Mouse (Mus musculus) bone marrow macrophage, adult 2 months (primary cell): ENCODE measurements around the gene Esyt3. TPM values are rescaled to one million over a fixed set of nuclear protein-coding genes. Genes with fewer than 3 reads are reported as not detected.

ENCODE experiments used
- H3K27ac ChIP-seq: 2 replicates; pipeline ENCODE4 v1.5.1; 2012; ENCODE audit warnings: low read depth, low read length; ENCODE audit not compliant: insufficient read depth
- H3K4me1 ChIP-seq: 2 replicates; pipeline ENCODE4 v1.6.1; 2012; ENCODE audit warnings: low read length; ENCODE audit not compliant: control insufficient read depth, insufficient read depth
- H3K4me3 ChIP-seq: 2 replicates; pipeline ENCODE4 v1.5.1; 2012; ENCODE audit warnings: mild to moderate bottlenecking, low read length, moderate library complexity; ENCODE audit not compliant: insufficient read depth
- CTCF ChIP-seq: IDR thresholded peaks from 2 replicates; pipeline ENCODE4 v1.5.1; 2012; ENCODE audit warnings: low read depth, mild to moderate bottlenecking, low read length, moderate library complexity
- POLR2A ChIP-seq: IDR thresholded peaks from 2 replicates; pipeline ENCODE4 v1.6.1; 2012; ENCODE audit warnings: mild to moderate bottlenecking, low read depth, low read length, borderline replicate concordance
- polyA plus RNA-seq: library from polyadenylated mRNA; stranded (reverse); fragments of >200 nt; gene quantifications from 2 replicates; pipeline ENCODE4 v1.2.4, GENCODE M21; 2012; ENCODE audit not compliant: missing spikeins, insufficient read depth, insufficient read length

The Esyt3 gene
- polyA plus RNA-seq, 1 experiment, result not detected

DNA sequence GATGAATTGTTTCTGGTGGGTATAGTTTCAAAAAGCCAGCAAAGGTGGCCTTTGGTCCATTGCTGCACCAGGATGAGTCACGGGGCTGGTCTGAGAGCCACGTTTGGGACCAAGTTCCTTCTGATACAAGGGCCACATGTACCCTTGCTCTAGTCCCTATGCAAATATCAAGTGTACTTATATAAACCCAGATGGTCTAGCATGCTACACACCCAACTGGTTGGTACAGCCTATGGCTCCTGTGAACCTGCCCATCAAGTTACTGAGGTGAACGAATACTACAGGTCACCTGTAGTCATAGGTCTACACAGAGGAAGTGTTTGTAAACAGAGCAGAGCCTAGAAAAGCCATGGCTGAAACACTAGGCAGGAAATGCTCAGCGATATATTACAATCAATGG, 21.8 kb downstream of the Esyt3 start:
- Histone ChIP-seq H3K4me3 (no peak overlapping the region), H3K4me1 (no peaks in the 10 kb centered on the region), H3K27ac (no peak overlapping the region)
- no peak for TF ChIP-seq CTCF
- no peak for TF ChIP-seq POLR2A

- H3K4me1 ChIP-seq, result no peaks in the 10 kb centered on the region
- H3K4me3 ChIP-seq, result no peak overlapping the region
- H3K27ac ChIP-seq, result no peak overlapping the region
- no peak for TF ChIP-seq POLR2A
- no peak for TF ChIP-seq CTCF
Measured at GRCm38 (mm10) chr9:99326881-99327280, 31.5 kb downstream of the Esyt3 start.

- TF ChIP-seq CTCF, result no peak
- H3K4me1 ChIP-seq, result no peaks in the 10 kb centered on the region
- no peak overlapping the region for H3K27ac ChIP-seq
- no peak overlapping the region for H3K4me3 ChIP-seq
Measured at GRCm38 (mm10) chr9:99325961-99326360, 32.4 kb downstream of the Esyt3 start.

- Histone ChIP-seq H3K4me3 (no peak overlapping the region), H3K4me1 (no peaks in the 10 kb centered on the region), H3K27ac (no peak overlapping the region)
- TF ChIP-seq POLR2A, result no peak
- no peak for TF ChIP-seq CTCF
Measured at GRCm38 (mm10) chr9:99325208-99325929, 33.0 kb downstream of the Esyt3 start.

GRCm38 (mm10) chr9:99320006-99320405, 38.4 kb downstream of the Esyt3 start:
- no peak overlapping the region for H3K27ac ChIP-seq
- TF ChIP-seq CTCF, result no peak
- no peak for TF ChIP-seq POLR2A
- no peak overlapping the region for H3K4me3 ChIP-seq
- H3K4me1 ChIP-seq, result no peaks in the 10 kb centered on the region

GRCm38 (mm10) chr9:99319343-99319951, 38.9 kb downstream of the Esyt3 start:
- TF ChIP-seq CTCF (no peak), POLR2A (no peak)
- Histone ChIP-seq H3K4me1 (no peaks in the 10 kb centered on the region), H3K27ac (no peak overlapping the region), H3K4me3 (no peak overlapping the region)

DNA sequence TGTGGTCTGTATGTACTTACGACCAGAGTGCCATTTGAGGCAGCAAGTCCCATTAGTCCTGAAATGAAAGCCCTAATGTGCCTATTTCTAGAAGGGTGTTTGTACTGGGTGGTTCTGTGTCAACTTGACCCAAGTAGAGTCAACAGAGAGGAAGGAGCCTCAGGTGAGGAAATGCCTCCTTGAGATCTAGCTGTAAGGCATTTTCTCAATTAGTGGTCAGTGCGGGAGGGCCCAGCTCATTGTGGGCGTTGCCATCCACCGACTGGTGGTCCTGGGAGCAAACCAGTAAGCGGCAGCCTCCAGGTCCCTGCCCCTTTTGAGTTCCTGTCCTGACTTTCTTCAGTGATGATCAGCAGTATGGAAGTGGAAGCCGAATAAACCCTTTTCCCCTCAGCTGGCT, 52.1 kb downstream of the Esyt3 start:
- no peaks in the 10 kb centered on the region for H3K4me1 ChIP-seq

DNA sequence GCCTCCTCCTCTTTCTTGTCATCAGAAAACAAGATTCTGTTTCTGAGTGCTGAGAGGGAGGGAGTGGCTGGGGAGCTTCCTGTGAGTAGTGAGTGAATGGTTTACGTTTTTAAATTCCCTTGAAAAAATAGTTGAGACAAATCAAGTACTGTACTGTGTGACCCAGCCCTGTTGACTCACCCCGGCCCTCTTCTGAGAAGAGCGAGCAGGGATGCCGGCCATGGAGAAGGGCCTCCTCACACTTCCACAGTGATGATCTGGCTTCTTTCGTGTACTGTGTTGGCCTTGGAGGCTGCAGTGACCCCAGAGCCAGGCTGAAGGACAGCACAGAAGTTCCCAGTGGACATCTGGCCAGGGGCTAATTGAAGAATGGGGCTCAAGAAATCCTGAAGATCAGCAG, 54.1 kb downstream of the Esyt3 start:
- H3K27ac ChIP-seq, result no peak overlapping the region
- no peak overlapping the region for H3K4me3 ChIP-seq
- TF ChIP-seq POLR2A, result no peak
- TF ChIP-seq CTCF, result no peak
- H3K4me1 ChIP-seq, result peaks cover 4% of the 10 kb centered on the region; the same call in 1 of the 2 replicates

More for the DNA sequence above, 52.1 kb downstream of the Esyt3 start:
- Histone ChIP-seq H3K4me3 (no peak overlapping the region), H3K27ac (no peak overlapping the region)
- TF ChIP-seq POLR2A (no peak), CTCF (no peak)

Other genes with a start within 250 kb of the Esyt3 start
- 13.4 and 15.6 TPM in 2 replicates for gene Pik3cb, start 217.9 kb downstream of the Esyt3 start, polyA plus RNA-seq
- gene Faiml, start 121.3 kb downstream of the Esyt3 start, polyA plus RNA-seq, result not detected in 2 replicates
- 19.3 and 21.8 TPM in 2 replicates for gene Cep70, start 115.2 kb downstream of the Esyt3 start, polyA plus RNA-seq
- 3.9 and 4.9 TPM in 2 replicates for gene Mras, start 78.8 kb upstream of the Esyt3 start, polyA plus RNA-seq
- gene Nme9, start 92.9 kb upstream of the Esyt3 start, polyA plus RNA-seq, result not detected in 2 replicates
- 16.1 and 17.4 TPM in 2 replicates for gene Armc8, start 210.3 kb upstream of the Esyt3 start, polyA plus RNA-seq
- 13.2 and 15.7 TPM in 2 replicates for gene Dbr1, start 217.2 kb upstream of the Esyt3 start, polyA plus RNA-seq